Mouse (Mus musculus) midbrain, embryonic 16.5 days (tissue): ENCODE results near the gene Gm10639. TPM values are rescaled to one million over a fixed set of nuclear protein-coding genes. Genes with fewer than 3 reads are reported as not detected.
A peak's percentile ranks its signal among the peaks of the same experiment; 100 is the strongest.
"Not testable (repeated sequence)": the region's sequence is repeated elsewhere in the genome, so short reads cannot be mapped to it uniquely, and the experiment has no call there.

ENCODE experiments used
- ATAC-seq: fragments of 200-750 bp; cut with Nextera tagmentation; 2 replicates; pipeline ENCODE4 v1.8.0; 2017; ENCODE audit warnings: moderate TSS enrichment
- H3K27ac ChIP-seq: fragments of 300-500 bp; sonication (generic); 2 replicates; pipeline ENCODE4 v1.5.1; 2014; ENCODE audit warnings: mild to moderate bottlenecking, low read length, mixed read lengths
- H3K27me3 ChIP-seq: fragments of 300-500 bp; sonication (generic); 2 replicates; pipeline ENCODE4 v1.6.1; 2014; ENCODE audit warnings: low read depth, low read length, mixed read lengths; ENCODE audit not compliant: control insufficient read depth, insufficient read depth
- H3K36me3 ChIP-seq: fragments of 300-500 bp; sonication (generic); 2 replicates; pipeline ENCODE4 v1.6.1; 2014; ENCODE audit warnings: mild to moderate bottlenecking, low read length, moderate library complexity, mixed read lengths; ENCODE audit not compliant: control insufficient read depth, insufficient read depth
- H3K4me1 ChIP-seq: fragments of 300-500 bp; sonication (generic); 2 replicates; pipeline ENCODE4 v1.6.1; 2014; ENCODE audit warnings: mild to moderate bottlenecking, low read length, mixed read lengths; ENCODE audit not compliant: control insufficient read depth, insufficient read depth
- H3K4me2 ChIP-seq: fragments of 300-500 bp; sonication (generic); 2 replicates; pipeline ENCODE4 v1.6.1; 2014; ENCODE audit warnings: mild to moderate bottlenecking, low read length, mixed read lengths
- H3K4me3 ChIP-seq: fragments of 300-500 bp; sonication (generic); 2 replicates; pipeline ENCODE4 v1.5.1; 2014; ENCODE audit warnings: low read depth, mild to moderate bottlenecking, low read length, moderate library complexity, mixed read lengths
- H3K9ac ChIP-seq: fragments of 300-500 bp; sonication (generic); 2 replicates; pipeline ENCODE4 v1.6.1; 2014; ENCODE audit warnings: low read depth, low read length, mixed read lengths
- H3K9me3 ChIP-seq: fragments of 300-500 bp; sonication (generic); replicated peaks from 2 replicates; pipeline ENCODE4 v1.6.1; 2014; ENCODE audit warnings: mild to moderate bottlenecking, low read length, mixed read lengths; ENCODE audit not compliant: control insufficient read depth, poor library complexity, severe bottlenecking
- WGBS: fragments of 180-500 bp; shearing (Covaris S2); extraction: QIAGEN DNeasy Blood & Tissue Kit; methylation state at CpG from one replicate; pipeline ENCODE4 v1.1.7; 2014; 5-methylcytosine and 5-hydroxymethylcytosine counted together
- polyA plus RNA-seq: library from polyadenylated mRNA; unstranded; fragments of >200 nt; fragmentation: Nextera tagmentation; extraction: Ambion mirVana; gene quantifications from 2 replicates; pipeline ENCODE4 v1.2.1, GENCODE M21; 2015

Gm10639 gene
- polyA plus RNA-seq: not detected in 2 replicates

DNA sequence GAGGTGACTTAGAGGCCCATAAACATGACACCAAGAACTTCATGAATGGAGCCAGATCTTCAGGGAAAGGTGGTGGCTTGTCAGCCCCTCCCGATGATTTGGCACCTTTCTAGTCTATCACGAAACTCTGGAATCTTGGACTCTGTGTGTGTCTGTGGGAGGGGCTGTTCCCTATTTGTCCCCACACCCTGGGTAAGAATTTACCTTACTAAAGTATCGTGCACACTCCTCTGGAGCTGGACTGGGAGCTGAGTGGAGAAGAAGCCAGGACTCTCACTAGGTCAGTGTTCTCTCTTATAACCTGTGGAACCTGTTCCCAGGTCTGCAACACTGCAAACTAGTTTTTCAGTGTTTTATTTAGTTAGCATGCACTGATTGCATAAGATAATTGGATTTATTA is at the start of gene Gm10639:
Gm10639 (plus strand) TSS at position 201 of the 400 bp plus-strand sequence.
- 91% methylated on average over 3 of the region's 3 CpGs for WGBS
- not testable (repeated sequence) for H3K27me3 ChIP-seq, H3K4me2 ChIP-seq, H3K36me3 ChIP-seq, H3K27ac ChIP-seq, H3K9me3 ChIP-seq, H3K4me3 ChIP-seq, H3K9ac ChIP-seq, H3K4me1 ChIP-seq, ATAC-seq

DNA sequence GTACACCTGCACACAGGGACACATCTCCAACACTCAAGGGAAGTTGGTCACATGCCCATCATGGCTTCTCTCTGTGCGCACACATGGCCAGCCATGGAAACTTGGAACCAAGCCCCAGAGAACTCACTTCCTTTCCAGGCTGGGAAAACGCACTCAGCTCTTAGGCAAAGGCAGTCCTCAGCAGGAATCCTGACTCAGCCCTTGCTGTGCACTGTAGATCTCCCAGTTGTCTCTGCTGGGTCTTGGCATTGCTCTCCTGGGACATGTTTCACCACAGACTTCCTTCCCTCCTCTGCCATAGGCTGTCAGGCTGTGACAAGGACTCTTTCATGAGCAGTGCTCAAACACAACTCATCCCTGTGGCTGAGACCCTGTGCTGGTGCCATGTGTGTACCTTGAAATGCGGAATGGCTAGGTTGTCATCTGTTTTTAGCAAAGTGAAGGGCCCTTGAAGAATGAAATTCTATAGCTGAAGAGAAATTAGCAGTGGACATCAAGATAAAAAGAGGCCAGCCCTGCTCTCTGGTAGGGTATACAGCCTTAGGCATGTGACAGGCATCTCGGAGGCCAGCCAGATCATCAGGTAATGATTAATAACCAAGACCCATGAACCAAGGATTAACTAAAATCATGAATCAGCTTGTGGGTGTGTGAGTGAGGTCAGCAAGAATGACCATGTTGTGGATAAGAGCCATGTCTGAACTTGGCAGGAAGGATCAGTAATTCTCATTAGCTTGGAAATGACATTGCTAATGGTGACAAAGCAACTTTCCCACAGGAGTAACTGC is 33.8 kb upstream of the Gm10639 start:
- not testable (repeated sequence) for H3K9me3 ChIP-seq, ATAC-seq, H3K9ac ChIP-seq, H3K4me3 ChIP-seq, H3K27ac ChIP-seq, H3K4me1 ChIP-seq, H3K4me2 ChIP-seq, H3K27me3 ChIP-seq, H3K36me3 ChIP-seq
- 85% methylated on average over 4 of the region's 4 CpGs for WGBS

DNA sequence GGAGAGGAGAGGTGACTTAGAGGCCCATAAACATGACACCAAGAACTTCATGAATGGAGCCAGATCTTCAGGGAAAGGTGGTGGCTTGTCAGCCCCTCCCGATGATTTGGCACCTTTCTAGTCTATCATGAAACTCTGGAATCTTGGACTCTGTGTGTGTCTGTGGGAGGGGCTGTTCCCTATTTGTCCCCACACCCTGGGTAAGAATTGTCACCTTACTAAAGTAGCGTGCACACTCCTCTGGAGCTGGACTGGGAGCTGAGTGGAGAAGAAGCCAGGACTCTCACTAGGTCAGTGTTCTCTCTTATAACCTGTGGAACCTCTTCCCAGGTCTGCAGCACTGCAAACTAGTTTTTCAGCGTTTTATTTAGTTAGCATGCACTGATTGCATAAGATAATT is 32.8 kb upstream of the Gm10639 start, which contains the start of gene Gm3776:
Gm3776 (plus strand) TSS at position 216 of the 400 bp plus-strand sequence.
- WGBS: 93% methylated on average over 1 of the region's 3 CpGs
- not testable (repeated sequence) for H3K9ac ChIP-seq

DNA sequence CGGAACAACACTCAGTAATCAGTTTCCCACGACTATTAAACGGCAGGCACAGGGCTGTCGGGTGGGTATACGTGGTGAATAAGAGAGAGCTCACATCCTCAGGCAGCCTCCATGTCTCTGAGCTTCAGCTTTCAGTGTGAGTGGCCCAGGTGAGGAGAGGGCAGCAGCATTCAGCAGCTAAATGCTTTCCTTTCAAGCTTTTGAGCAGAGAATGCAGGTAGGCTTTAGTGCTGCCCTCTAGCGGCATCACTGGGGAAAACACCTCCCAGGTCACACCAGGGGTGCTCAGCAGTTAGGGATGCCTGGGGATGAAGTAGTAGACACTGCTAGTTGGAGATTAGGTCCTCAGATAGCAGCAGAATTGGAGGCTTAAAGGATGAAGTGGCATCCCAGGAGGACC is 30.0 kb upstream of the Gm10639 start:
- not testable (repeated sequence) for H3K9ac ChIP-seq, H3K36me3 ChIP-seq, H3K27ac ChIP-seq, H3K4me1 ChIP-seq, H3K4me2 ChIP-seq, H3K9me3 ChIP-seq, H3K27me3 ChIP-seq, H3K4me3 ChIP-seq
- 0 out of 2 replicates have a peak, but pooled peaks have one; percentile 25 for ATAC-seq
- 0% methylated on average over 1 of the region's 6 CpGs for WGBS

More for the DNA sequence above, 32.8 kb upstream of the Gm10639 start, which contains the start of gene Gm3776:
- not testable (repeated sequence) for H3K27ac ChIP-seq, H3K4me1 ChIP-seq, H3K9me3 ChIP-seq, H3K4me3 ChIP-seq, ATAC-seq, H3K4me2 ChIP-seq, H3K36me3 ChIP-seq, H3K27me3 ChIP-seq

DNA sequence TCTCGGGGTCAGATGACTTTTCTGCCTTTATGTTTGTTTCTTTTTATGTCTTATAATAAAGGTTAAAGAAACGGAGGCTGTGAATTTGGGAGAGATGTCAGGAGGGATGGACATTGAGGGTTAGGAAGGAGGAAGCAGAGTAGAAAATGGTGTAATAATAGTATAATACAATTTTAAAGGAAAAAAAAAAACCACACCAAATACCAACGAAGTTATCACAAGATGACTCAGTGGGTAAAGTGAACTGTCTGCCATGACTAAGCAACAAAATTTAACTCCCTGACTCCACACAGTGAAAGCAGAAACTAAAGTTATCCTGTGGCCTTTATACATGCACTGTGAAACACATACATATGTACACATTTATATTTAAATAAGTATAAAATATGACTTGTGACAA is 18.8 kb upstream of the Gm10639 start:
- H3K4me3 ChIP-seq, H3K36me3 ChIP-seq, ATAC-seq, H3K27me3 ChIP-seq, H3K9me3 ChIP-seq, H3K27ac ChIP-seq, H3K9ac ChIP-seq, H3K4me2 ChIP-seq, H3K4me1 ChIP-seq: not testable (repeated sequence)
- 94% methylated on average over 3 of the region's 3 CpGs for WGBS

DNA sequence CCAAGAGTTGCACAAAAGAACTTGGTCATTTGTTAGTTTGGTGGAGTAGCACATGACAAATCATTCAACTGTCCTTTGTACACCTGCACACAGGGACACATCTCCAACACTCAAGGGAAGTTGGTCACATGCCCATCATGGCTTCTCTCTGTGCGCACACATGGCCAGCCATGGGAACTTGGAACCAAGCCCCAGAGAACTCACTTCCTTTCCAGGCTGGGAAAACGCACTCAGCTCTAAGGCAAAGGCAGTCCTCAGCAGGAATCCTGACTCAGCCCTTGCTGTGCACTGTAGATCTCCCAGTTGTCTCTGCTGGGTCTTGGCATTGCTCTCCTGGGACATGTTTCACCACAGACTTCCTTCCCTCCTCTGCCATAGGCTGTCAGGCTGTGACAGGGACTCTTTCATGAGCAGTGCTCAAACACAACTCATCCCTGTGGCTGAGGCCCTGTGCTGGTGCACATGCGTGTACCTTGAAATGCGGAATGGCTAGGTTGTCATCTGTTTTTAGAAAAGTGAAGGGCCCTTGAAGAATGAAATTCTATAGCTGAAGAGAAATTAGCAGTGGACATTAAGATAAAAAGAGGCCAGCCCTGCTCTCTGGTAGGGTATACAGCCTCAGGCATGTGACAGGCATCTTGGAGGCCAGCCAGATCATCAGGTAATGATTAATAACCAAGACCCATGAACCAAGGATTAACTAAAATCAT is 7.6 kb upstream of the Gm10639 start:
- not testable (repeated sequence) for H3K36me3 ChIP-seq, H3K9me3 ChIP-seq, H3K27me3 ChIP-seq, ATAC-seq, H3K27ac ChIP-seq, H3K4me3 ChIP-seq, H3K4me2 ChIP-seq, H3K9ac ChIP-seq, H3K4me1 ChIP-seq
- 88% methylated on average over 4 of the region's 4 CpGs for WGBS

DNA sequence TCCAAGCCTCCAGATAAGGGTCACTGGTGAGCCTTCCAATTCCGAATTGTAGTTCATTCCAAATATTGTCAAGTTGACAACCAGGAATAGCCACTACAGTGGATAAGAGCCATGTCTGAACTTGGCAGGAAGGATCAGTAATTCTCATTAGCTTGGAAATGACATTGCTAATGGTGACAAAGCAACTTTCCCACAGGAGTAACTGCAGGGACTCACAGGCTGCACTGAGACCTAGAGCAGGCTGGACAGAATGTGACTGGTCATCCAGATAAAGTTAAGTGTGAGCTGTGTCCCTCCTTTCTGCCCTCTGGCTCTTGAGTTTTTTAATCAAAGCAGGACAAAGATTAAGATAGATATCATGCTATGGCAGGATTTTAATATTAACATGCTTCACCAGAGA is 660 bp upstream of the Gm10639 start:
- not testable (repeated sequence) for H3K4me2 ChIP-seq, ATAC-seq, H3K27ac ChIP-seq, H3K9ac ChIP-seq, H3K4me3 ChIP-seq, H3K27me3 ChIP-seq, H3K36me3 ChIP-seq, H3K4me1 ChIP-seq, H3K9me3 ChIP-seq
- WGBS: 100% methylated on average over 1 of the region's 1 CpGs

DNA sequence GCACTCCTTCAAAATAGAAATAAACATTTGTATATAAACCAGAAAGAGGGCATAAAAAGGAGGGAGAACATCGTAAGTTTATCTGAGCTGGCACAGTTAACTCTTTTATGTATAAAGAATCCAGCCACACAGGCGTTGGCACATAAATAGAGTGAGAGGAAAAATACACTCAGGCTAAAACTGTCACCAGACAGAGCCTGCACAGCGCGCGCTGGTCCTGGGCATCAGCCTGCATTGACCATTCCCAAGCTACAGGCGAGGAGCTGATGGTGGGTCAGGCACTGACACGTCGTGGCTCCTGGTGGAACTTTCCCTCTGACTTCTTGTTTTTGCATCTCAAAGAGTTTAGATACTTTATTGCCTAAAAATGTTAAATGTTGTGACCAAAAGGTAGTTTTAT is 2.7 kb downstream of the Gm10639 start:
- H3K4me1 ChIP-seq, H3K27me3 ChIP-seq, H3K36me3 ChIP-seq, H3K27ac ChIP-seq, H3K9ac ChIP-seq, H3K9me3 ChIP-seq, H3K4me2 ChIP-seq, ATAC-seq, H3K4me3 ChIP-seq: not testable (repeated sequence)
- 95% methylated on average over 8 of the region's 8 CpGs for WGBS

DNA sequence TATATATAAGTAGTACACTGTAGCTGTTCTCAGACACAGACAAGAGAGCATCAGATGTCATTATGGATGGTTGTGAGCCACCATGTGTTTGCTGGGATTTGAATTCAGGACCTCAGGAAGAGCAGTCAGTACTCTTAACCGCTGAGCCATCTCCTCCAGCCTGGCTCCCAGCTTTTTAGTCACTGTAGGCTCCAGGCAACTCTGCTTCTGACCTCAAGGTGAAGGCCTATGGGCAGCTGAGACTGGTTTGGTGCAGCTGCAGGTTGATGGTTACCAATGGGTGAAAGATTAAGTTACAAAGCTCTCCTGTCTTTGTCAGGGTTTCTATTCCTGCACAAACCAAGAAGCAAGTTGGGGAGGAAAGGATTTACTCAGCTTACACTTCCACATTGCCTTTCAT is 4.0 kb downstream of the Gm10639 start:
- H3K4me1 ChIP-seq, H3K27me3 ChIP-seq, H3K27ac ChIP-seq, H3K36me3 ChIP-seq, H3K4me2 ChIP-seq, H3K9ac ChIP-seq, H3K9me3 ChIP-seq, ATAC-seq, H3K4me3 ChIP-seq: not testable (repeated sequence)
- 73% methylated on average over 1 of the region's 1 CpGs for WGBS
